Mouse (Mus musculus): ENCODE results near the gene Zfp37.
"Not testable (repeated sequence)": the region's sequence is repeated elsewhere in the genome, so short reads cannot be mapped to it uniquely, and the experiment has no call there.

Gene Zfp37

DNA sequence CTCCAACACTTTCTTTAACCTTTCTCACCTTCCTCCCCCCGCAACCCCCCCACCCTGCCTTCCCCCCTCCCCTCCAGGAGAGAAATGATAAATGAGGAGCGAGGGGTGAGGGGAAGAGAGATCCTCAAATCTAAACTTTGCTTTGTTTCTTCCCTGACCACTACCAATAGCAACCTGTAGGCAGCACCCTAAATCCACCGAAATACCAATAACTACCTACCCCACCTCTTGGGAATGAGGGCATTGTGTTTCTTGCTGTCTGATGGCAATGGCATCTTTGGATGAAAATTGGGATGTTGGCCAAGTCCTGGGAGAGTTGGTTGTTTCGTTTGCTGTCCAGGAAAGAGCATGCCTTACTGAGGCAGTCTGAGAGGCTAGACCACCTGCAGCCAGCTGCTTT lies 20.8 kb downstream of the Zfp37 start:
- in situ Hi-C loops (cut with MboI, MseI) = no loop called here

DNA sequence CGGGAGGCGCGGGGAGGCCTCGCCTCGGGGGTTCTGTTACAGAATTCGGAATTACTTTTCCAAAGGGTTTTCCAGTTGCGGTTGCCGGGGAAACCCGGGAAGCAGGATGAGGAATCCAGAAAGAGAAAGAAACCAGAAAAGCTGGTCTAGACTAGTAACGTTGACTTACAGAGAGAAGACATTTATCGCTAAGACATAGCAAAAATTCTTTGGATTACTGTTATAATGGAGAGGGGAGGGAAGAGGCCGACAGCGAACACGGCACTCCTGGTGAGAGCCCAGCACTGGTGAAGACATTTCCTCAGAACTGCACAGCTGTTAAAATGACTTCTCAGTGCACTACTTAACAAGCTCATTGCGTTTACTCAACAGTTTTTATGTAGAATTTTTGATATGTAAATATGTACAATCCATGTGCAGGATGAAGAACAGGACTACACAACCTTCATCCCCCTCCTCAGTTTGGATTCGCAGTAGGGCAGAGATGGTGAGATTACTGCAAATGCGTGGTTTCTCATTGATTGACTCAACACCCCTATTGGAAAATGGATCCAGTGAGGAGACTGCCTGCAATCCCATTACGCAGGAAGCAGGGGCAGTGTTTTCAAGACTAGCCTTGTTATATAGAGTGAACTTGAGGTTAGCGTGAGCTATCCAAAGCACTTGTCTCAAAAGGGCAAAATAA lies 22.0 kb downstream of the Zfp37 start:
- in situ Hi-C loops (cut with MboI, MseI) = no loop called here

DNA sequence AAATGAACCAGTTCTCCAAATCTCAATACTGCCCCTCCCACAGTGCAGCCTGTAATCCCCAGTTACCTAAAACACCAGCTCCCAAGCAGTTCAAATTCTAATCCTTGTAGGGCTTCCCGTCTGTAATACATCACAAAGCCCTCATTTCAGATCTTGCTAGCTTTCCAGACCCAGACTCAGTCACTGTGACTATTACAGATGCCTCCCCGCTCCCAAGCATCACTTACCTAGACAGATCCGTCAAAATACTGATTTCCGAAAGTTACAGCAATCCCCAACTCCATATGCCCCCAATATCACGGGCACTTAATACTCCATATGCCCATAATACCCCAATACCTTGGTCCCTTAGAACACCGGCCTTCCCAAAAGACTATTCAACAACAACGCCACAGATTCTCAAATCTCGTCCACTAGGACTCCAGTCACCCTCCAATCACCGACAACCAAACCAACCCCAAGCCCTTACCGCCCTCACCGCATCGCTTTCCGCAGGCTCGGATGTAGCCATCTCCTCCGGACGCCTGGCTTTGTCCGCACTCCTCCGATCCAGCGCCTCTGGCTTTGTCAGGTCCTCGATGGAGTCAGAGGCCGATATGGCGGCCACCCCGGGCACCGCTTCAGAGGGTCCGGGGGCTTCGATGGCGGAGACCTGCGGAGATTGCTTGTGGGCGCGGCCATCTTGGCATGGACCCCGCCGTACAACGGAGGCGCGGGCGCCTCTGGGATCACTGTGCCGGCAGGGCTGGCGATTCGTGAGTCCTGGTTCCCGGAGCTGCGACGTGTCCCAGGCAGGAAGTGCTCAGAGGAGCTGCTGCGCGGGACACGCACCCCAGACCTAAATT lies 22.8 kb downstream of the Zfp37 start:
- in situ Hi-C loops (cut with MboI, MseI) = no loop called here

DNA sequence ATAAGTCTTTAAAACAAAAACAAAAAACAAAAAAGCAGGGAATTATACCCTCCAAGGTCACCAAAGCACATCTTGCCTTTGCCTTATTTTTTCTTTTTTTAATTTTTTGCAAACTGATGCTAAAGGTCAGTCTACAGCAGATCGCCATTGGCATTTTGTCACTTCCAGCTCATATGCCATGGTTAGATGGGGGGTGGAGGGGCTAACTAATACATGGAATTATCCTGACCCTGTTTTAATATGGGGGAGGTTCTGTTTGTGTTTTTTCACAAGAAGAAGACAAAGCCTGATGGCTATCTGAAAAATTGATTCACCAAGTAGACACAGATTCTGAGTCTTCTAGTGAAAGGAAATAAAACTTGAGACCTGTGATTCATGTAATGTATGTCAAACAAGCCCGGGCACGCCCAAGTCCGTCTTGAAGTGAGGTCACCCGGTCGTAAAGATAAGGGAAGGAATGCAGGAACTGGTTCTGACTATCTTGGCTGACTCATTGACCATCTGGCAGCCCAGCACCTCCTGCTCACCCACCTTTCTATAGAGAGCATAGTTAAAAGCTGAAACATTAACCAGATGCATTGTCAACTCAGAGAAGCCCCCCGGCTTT lies 30.8 kb downstream of the Zfp37 start:
- in situ Hi-C loops (cut with MboI, MseI) = no loop called here

DNA sequence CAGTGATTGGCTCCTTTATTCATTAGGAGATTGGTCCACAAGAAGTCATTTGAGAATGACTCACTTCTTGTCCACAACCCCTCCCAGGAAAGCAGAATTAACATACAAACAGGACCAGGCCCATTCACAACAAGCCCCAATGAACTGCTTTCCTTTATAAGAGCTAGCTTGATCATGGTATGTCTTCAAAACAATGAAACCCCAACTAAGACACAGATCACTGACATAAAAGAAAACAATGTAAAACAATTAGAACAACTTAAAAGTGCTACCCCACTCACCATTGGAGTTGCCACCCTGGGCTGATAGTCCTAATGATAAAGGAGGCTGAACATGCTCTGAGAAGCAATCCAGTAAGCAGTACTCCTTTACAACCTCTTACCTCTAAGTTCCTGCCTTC lies 42.1 kb downstream of the Zfp37 start:
- in situ Hi-C loops (cut with MboI, MseI) = no loop called here

DNA sequence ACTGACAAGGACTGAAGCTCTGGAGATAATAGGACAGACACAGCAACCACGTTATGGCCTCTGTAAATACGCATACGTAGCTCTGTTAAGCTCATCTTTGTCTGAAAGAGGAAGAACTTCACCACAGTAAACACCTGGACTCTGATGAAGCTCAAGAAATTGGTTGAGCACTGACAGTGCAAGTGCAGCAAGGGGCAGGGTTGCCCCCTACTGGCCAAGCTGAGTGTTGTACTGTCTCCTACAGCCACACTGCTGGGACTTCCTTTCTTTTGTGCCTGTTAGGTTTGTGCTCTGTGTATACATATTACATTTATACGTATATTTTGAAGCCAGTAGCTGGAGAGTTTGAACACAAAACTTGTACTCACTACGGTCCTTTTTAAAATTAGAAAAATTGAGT lies 53.6 kb downstream of the Zfp37 start:
- in situ Hi-C loops (cut with MboI, MseI) = no loop called here

DNA sequence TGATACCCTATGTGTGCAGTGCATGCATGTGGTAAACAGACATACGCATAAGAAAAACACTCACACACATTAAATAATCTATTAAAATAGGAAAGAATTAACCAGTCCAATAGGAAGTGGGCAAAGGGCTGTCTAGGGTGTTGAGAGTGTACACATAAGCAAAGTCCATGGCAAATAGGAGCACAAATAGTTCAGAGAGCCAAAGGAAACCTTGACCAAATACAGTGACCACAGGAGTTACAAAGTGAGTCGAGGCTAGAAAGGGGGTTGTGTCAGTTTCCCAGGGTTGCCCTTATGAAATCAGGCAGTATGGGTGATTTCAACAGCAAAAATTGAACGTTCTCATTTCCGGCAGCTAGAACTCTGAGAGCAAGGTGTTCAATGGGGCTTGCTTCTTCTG lies 56.4 kb downstream of the Zfp37 start:
- in situ Hi-C loops (cut with MboI, MseI) = no loop called here

DNA sequence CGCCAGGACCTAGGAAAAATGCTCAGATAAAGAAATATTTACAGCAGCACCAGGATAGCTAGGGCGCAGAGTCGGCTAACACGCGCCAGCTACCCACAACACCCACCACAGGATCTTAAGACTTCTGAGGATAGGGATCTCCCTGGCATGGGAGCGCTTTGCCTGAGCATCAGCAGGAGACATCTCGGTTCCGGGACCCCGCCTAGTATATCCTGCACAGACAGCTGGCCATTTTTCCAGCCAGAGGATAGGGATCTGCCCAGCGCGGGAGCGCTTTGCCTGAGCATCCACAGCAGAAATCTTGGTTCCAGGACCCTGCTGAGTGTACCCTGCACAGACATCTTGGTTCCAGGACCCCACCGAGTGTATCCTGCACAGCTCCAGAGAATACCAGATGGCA lies 63.2 kb downstream of the Zfp37 start:
- in situ Hi-C loops (cut with MboI, MseI) = not testable (repeated sequence)

DNA sequence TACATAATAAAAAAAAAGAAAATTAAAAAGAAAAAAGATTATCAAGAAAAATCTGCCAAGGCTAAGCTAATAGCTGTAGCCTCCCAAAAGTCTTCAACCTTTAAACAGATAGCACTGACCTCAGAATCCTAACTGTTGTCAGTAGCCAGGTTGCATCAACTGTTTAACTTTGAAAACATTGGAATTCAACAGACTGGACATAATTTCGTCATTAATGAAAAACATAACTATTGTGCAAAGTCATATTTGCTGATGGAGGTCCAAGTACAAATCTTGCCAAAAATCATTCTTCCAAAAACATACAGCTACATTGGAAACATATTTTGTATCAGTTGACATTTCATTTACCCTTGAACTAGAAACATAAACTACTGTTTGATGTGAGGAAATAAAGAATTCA lies 72.4 kb downstream of the Zfp37 start:
- in situ Hi-C loops (cut with MboI, MseI) = no loop called here

DNA sequence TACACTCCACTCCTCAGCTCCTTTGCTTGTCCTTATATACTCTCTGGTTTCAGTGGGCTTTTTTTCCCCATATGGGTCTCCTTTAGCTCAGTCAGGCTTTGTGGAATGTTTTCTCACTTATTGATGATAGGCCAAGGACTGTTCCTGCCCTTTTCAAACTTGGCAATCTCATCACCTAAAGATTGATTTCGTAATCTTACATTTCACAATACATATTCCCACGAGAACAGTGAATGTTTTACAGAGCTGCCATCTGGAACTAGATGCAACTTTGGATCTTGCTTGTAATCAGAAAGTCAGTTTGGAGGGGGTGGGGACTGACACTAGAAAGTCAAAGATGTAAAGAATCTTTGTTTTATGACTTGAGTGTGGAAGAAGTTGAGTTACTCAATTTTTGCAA lies 80.0 kb downstream of the Zfp37 start, which contains the start of gene Mup21:
Mup21 (minus strand) TSS at position 53 of the 400 bp plus-strand sequence.
- in situ Hi-C loops (cut with MboI, MseI) = no loop called here
